Mouse (Mus musculus) kidney, embryonic 14.5 days (tissue): ENCODE measurements around the gene Epgn. TPM values are rescaled to one million over a fixed set of nuclear protein-coding genes. Genes with fewer than 3 reads are reported as not detected.

ENCODE experiments used
- ATAC-seq: fragments of 200-750 bp; cut with Nextera tagmentation; 2 replicates; pipeline ENCODE4 v1.8.0; 2017; ENCODE audit warnings: moderate number of reproducible peaks, mild to moderate bottlenecking, moderate TSS enrichment, moderate library complexity; ENCODE audit not compliant: low FRiP score, low TSS enrichment
- H3K27ac ChIP-seq: fragments of 300-500 bp; sonication (generic); 2 replicates; pipeline ENCODE4 v1.5.1; 2014; ENCODE audit warnings: low read depth, mild to moderate bottlenecking, low read length, moderate library complexity, mixed read lengths
- H3K27me3 ChIP-seq: fragments of 300-500 bp; sonication (generic); 2 replicates; pipeline ENCODE4 v1.6.1; 2014; ENCODE audit warnings: mild to moderate bottlenecking, low read length; ENCODE audit not compliant: control insufficient read depth, insufficient read depth
- H3K36me3 ChIP-seq: fragments of 300-500 bp; sonication (generic); 2 replicates; pipeline ENCODE4 v1.6.1; 2014; ENCODE audit warnings: low read length, mixed read lengths; ENCODE audit not compliant: control insufficient read depth, insufficient read depth
- H3K4me1 ChIP-seq: fragments of 300-500 bp; sonication (generic); 2 replicates; pipeline ENCODE4 v1.6.1; 2014; ENCODE audit warnings: low read length, mixed read lengths; ENCODE audit not compliant: control insufficient read depth, insufficient read depth
- H3K4me2 ChIP-seq: fragments of 300-500 bp; sonication (generic); replicated peaks from 2 replicates; pipeline ENCODE4 v1.6.1; 2014; ENCODE audit warnings: low read depth, mild to moderate bottlenecking, low read length
- H3K4me3 ChIP-seq: fragments of 300-500 bp; sonication (generic); 2 replicates; pipeline ENCODE4 v1.5.1; 2014; ENCODE audit warnings: mild to moderate bottlenecking, low read length
- H3K9ac ChIP-seq: fragments of 300-500 bp; sonication (generic); 2 replicates; pipeline ENCODE4 v1.6.1; 2014; ENCODE audit warnings: low read depth, mild to moderate bottlenecking, low read length, moderate library complexity
- H3K9me3 ChIP-seq: fragments of 300-500 bp; sonication (generic); 2 replicates; pipeline ENCODE4 v1.6.1; 2016; ENCODE audit warnings: low read length; ENCODE audit not compliant: control insufficient read depth
- WGBS: fragments of 180-500 bp; shearing (Covaris S2); extraction: QIAGEN DNeasy Blood & Tissue Kit; methylation state at CpG from one replicate; pipeline ENCODE4 v1.1.7; 2014; 5-methylcytosine and 5-hydroxymethylcytosine counted together
- polyA plus RNA-seq: library from polyadenylated mRNA; unstranded; fragments of >200 nt; fragmentation: Nextera tagmentation; extraction: Ambion mirVana; gene quantifications from 2 replicates; pipeline ENCODE4 v1.2.1, GENCODE M21; 2014

The Epgn gene
- not detected in 2 replicates for polyA plus RNA-seq

- Histone ChIP-seq H3K9ac (no peak within 1 kb of the TSS), H3K36me3 (no peaks in the 10 kb centered on the region), H3K4me1 (no peaks in the 10 kb centered on the region), H3K4me2 (no peak within 1 kb of the TSS), H3K27me3 (no peaks in the 10 kb centered on the region), H3K9me3 (no peaks in the 10 kb centered on the region), H3K27ac (no peak within 1 kb of the TSS), H3K4me3 (no peak within 1 kb of the TSS)
- WGBS, result 79% methylated on average over 6 of the region's 6 CpGs
- no peak for ATAC-seq
These were observed at the start of gene Epgn for GRCm38 (mm10) chr5:91027164-91027563. Gene Epgn (plus strand): TSS chr5:91027464.

- H3K9ac ChIP-seq, result no peak overlapping the region
- no peaks in the 10 kb centered on the region for H3K4me1 ChIP-seq
- WGBS, result 87% methylated on average over 7 of the region's 7 CpGs
- H3K9me3 ChIP-seq, result no peaks in the 10 kb centered on the region
- no peaks in the 10 kb centered on the region for H3K27me3 ChIP-seq
- H3K4me2 ChIP-seq, result no peak overlapping the region
- H3K4me3 ChIP-seq, result no peak overlapping the region
- H3K27ac ChIP-seq, result no peak overlapping the region
- no peaks in the 10 kb centered on the region; the same call in 1 of the 2 replicates for H3K36me3 ChIP-seq
- no peak for ATAC-seq
These were observed 47.0 kb upstream of the Epgn start for GRCm38 (mm10) chr5:90980297-90980696.

GRCm38 (mm10) chr5:90987605-90988004 is 39.7 kb upstream of the Epgn start:
- Histone ChIP-seq H3K9ac (no peak overlapping the region), H3K27me3 (no peaks in the 10 kb centered on the region), H3K4me2 (no peak overlapping the region), H3K9me3 (no peaks in the 10 kb centered on the region), H3K4me3 (no peak overlapping the region), H3K27ac (no peak overlapping the region), H3K4me1 (no peaks in the 10 kb centered on the region), H3K36me3 (no peaks in the 10 kb centered on the region; the same call in 1 of the 2 replicates)
- 62% methylated on average over 5 of the region's 5 CpGs for WGBS
- no peak for ATAC-seq

GRCm38 (mm10) chr5:90988149-90988548 is 39.1 kb upstream of the Epgn start:
- WGBS, result 76% methylated on average over 3 of the region's 3 CpGs
- H3K36me3 ChIP-seq, result no peaks in the 10 kb centered on the region; the same call in 1 of the 2 replicates
- no peak overlapping the region for H3K4me3 ChIP-seq
- no peaks in the 10 kb centered on the region for H3K9me3 ChIP-seq
- ATAC-seq, result no peak
- no peak overlapping the region for H3K4me2 ChIP-seq
- H3K4me1 ChIP-seq, result no peaks in the 10 kb centered on the region
- no peak overlapping the region for H3K9ac ChIP-seq
- H3K27me3 ChIP-seq, result no peaks in the 10 kb centered on the region
- no peak overlapping the region for H3K27ac ChIP-seq

- H3K36me3 ChIP-seq, result no peaks in the 10 kb centered on the region; the same call in 1 of the 2 replicates
- no peak overlapping the region for H3K27ac ChIP-seq
- ATAC-seq, result no peak
- no peaks in the 10 kb centered on the region for H3K4me1 ChIP-seq
- no peaks in the 10 kb centered on the region for H3K9me3 ChIP-seq
- H3K4me2 ChIP-seq, result no peak overlapping the region
- WGBS, result 89% methylated on average over 4 of the region's 4 CpGs
- no peak overlapping the region for H3K4me3 ChIP-seq
- no peak overlapping the region for H3K9ac ChIP-seq
- H3K27me3 ChIP-seq, result no peaks in the 10 kb centered on the region
These were observed 38.7 kb upstream of the Epgn start for GRCm38 (mm10) chr5:90988592-90988991.

- Histone ChIP-seq H3K9ac (no peak overlapping the region), H3K4me3 (no peak overlapping the region), H3K36me3 (no peaks in the 10 kb centered on the region), H3K4me2 (no peak overlapping the region), H3K4me1 (no peaks in the 10 kb centered on the region), H3K27ac (no peak overlapping the region), H3K27me3 (no peaks in the 10 kb centered on the region), H3K9me3 (no peaks in the 10 kb centered on the region)
- 94% methylated on average over 8 of the region's 8 CpGs for WGBS
- no peak for ATAC-seq
These were observed 27.3 kb upstream of the Epgn start for GRCm38 (mm10) chr5:90999942-91000341.

GRCm38 (mm10) chr5:91015216-91015615 is 12.0 kb upstream of the Epgn start:
- ATAC-seq, result no peak
- Histone ChIP-seq H3K27me3 (no peaks in the 10 kb centered on the region), H3K9me3 (no peaks in the 10 kb centered on the region), H3K9ac (no peak overlapping the region), H3K4me2 (no peak overlapping the region), H3K4me1 (no peaks in the 10 kb centered on the region), H3K4me3 (no peak overlapping the region), H3K27ac (no peak overlapping the region), H3K36me3 (no peaks in the 10 kb centered on the region)
- 84% methylated on average over 10 of the region's 10 CpGs for WGBS

- no peak overlapping the region for H3K27ac ChIP-seq
- H3K4me3 ChIP-seq, result no peak overlapping the region
- no peak for ATAC-seq
- H3K27me3 ChIP-seq, result no peaks in the 10 kb centered on the region
- H3K9ac ChIP-seq, result no peak overlapping the region
- H3K36me3 ChIP-seq, result no peaks in the 10 kb centered on the region
- no peaks in the 10 kb centered on the region for H3K9me3 ChIP-seq
- no peaks in the 10 kb centered on the region for H3K4me1 ChIP-seq
- WGBS, result 85% methylated on average over 8 of the region's 8 CpGs
- H3K4me2 ChIP-seq, result no peak overlapping the region
These were observed 4.2 kb upstream of the Epgn start for GRCm38 (mm10) chr5:91023114-91023513.

- H3K27me3 ChIP-seq, result no peaks in the 10 kb centered on the region
- H3K9ac ChIP-seq, result no peak overlapping the region
- no peaks in the 10 kb centered on the region for H3K36me3 ChIP-seq
- no peaks in the 10 kb centered on the region for H3K9me3 ChIP-seq
- 62% methylated on average over 1 of the region's 1 CpGs for WGBS
- no peak overlapping the region for H3K4me2 ChIP-seq
- no peak overlapping the region for H3K27ac ChIP-seq
- no peaks in the 10 kb centered on the region for H3K4me1 ChIP-seq
- no peak overlapping the region for H3K4me3 ChIP-seq
- no peak for ATAC-seq
These were observed 576 bp downstream of the Epgn start for GRCm38 (mm10) chr5:91027840-91028239.
